Mouse (Mus musculus): ENCODE measurements around the gene Btd.

- TF ChIP-seq POLR2A (IDR thresholded peaks at IDR 0.05; ENCODE audit: control insufficient read depth, extremely low read depth, insufficient read depth, low read length, poor library complexity), result no peak
- no peak for TF ChIP-seq CTCF (IDR thresholded peaks at IDR 0.05; ENCODE audit: borderline replicate concordance, control insufficient read depth, extremely low read depth, insufficient read depth, low read length, poor library complexity)
These were observed 17.4 kb downstream of the Btd start for GRCm38 (mm10) chr14:31658126-31658680.

Data from thymus, adult 2 months (tissue).